Mouse (Mus musculus) embryonic facial prominence, embryonic 13.5 days (tissue): ENCODE data around the gene Tmem117. TPM values are rescaled to one million over a fixed set of nuclear protein-coding genes. Genes with fewer than 3 reads are reported as not detected.
A peak's percentile ranks its signal among the peaks of the same experiment; 100 is the strongest.

Experiments
- ATAC-seq: fragments of 200-750 bp; cut with Nextera tagmentation; 2 replicates; pipeline ENCODE4 v1.8.0; 2017; ENCODE audit warnings: low read depth; ENCODE audit not compliant: insufficient number of reproducible peaks, insufficient read depth, low FRiP score, low TSS enrichment
- H3K27ac ChIP-seq: fragments of 300-500 bp; sonication (generic); 2 replicates; pipeline ENCODE4 v1.5.1; 2015; ENCODE audit warnings: moderate library complexity, mild to moderate bottlenecking, inconsistent platforms
- H3K27me3 ChIP-seq: fragments of 300-500 bp; sonication (generic); 2 replicates; pipeline ENCODE4 v1.6.1; 2015; ENCODE audit warnings: mild to moderate bottlenecking, inconsistent platforms
- H3K36me3 ChIP-seq: fragments of 300-500 bp; sonication (generic); 2 replicates; pipeline ENCODE4 v1.6.1; 2015; ENCODE audit warnings: mild to moderate bottlenecking, inconsistent platforms
- H3K4me1 ChIP-seq: fragments of 300-500 bp; sonication (generic); 2 replicates; pipeline ENCODE4 v1.6.1; 2015; ENCODE audit warnings: inconsistent platforms
- H3K4me2 ChIP-seq: fragments of 300-500 bp; sonication (generic); 2 replicates; pipeline ENCODE4 v1.6.1; 2015; ENCODE audit warnings: moderate library complexity, mild to moderate bottlenecking, inconsistent platforms
- H3K4me3 ChIP-seq: fragments of 300-500 bp; sonication (generic); 2 replicates; pipeline ENCODE4 v1.5.1; 2015; ENCODE audit warnings: mild to moderate bottlenecking, inconsistent platforms
- H3K9ac ChIP-seq: fragments of 300-500 bp; sonication (generic); 2 replicates; pipeline ENCODE4 v1.6.1; 2015; ENCODE audit warnings: mild to moderate bottlenecking, inconsistent platforms
- H3K9me3 ChIP-seq: fragments of 300-500 bp; sonication (generic); 2 replicates; pipeline ENCODE4 v1.6.1; 2016; ENCODE audit warnings: inconsistent platforms
- WGBS: fragments of 180-500 bp; shearing (Covaris S2); methylation state at CpG from one replicate; pipeline ENCODE4 v1.1.7; 2015; ENCODE audit warnings: mixed read lengths; 5-methylcytosine and 5-hydroxymethylcytosine counted together
- polyA plus RNA-seq: library from polyadenylated mRNA; unstranded; fragments of >200 nt; fragmentation: Nextera tagmentation; extraction: Ambion mirVana; gene quantifications from 2 replicates; pipeline ENCODE4 v1.2.1, GENCODE M21; 2015

Gene Tmem117
- polyA plus RNA-seq, 1 experiment from 2014 or later, result 5.0 TPM

GRCm38 (mm10) chr15:94649071-94649765, 20.2 kb downstream of the Tmem117 start:
- Histone ChIP-seq H3K4me3 (no peak overlapping the region), H3K36me3 (no peaks in the 10 kb centered on the region), H3K4me1 (peaks cover 10% of the 10 kb centered on the region; the same call in 1 of the 2 replicates), H3K27ac (no peak overlapping the region), H3K27me3 (peaks cover 5% of the 10 kb centered on the region; the same call in 1 of the 2 replicates), H3K4me2 (no peak overlapping the region), H3K9me3 (no peaks in the 10 kb centered on the region), H3K9ac (no peak overlapping the region)
- no peak for ATAC-seq
- WGBS, result 59% methylated on average over 17 of the region's 17 CpGs

- Histone ChIP-seq H3K27ac (no peak overlapping the region), H3K4me3 (no peak overlapping the region), H3K27me3 (peaks cover 5% of the 10 kb centered on the region; the same call in 1 of the 2 replicates), H3K4me1 (peaks cover 10% of the 10 kb centered on the region; the same call in 1 of the 2 replicates), H3K4me2 (no peak overlapping the region), H3K9me3 (no peaks in the 10 kb centered on the region), H3K9ac (no peak overlapping the region), H3K36me3 (no peaks in the 10 kb centered on the region)
- 66% methylated on average over 13 of the region's 13 CpGs for WGBS
- no peak for ATAC-seq
Measured at GRCm38 (mm10) chr15:94649766-94650120, 20.7 kb downstream of the Tmem117 start.

- 70% methylated on average over 9 of the region's 9 CpGs for WGBS
- Histone ChIP-seq H3K9ac (no peak overlapping the region), H3K4me3 (no peak overlapping the region), H3K4me1 (peaks cover 10% of the 10 kb centered on the region; the same call in 1 of the 2 replicates), H3K36me3 (no peaks in the 10 kb centered on the region), H3K27ac (no peak overlapping the region), H3K27me3 (peaks cover 5% of the 10 kb centered on the region; the same call in 1 of the 2 replicates), H3K9me3 (no peaks in the 10 kb centered on the region), H3K4me2 (no peak overlapping the region)
- no peak for ATAC-seq
Measured at GRCm38 (mm10) chr15:94651350-94651749, 22.3 kb downstream of the Tmem117 start.

GRCm38 (mm10) chr15:94651969-94652842, 23.2 kb downstream of the Tmem117 start:
- 69% methylated on average over 13 of the region's 13 CpGs for WGBS
- H3K36me3 ChIP-seq, result no peaks in the 10 kb centered on the region

GRCm38 (mm10) chr15:94652843-94653206, 23.8 kb downstream of the Tmem117 start:
- WGBS, result 75% methylated on average over 3 of the region's 3 CpGs
- Histone ChIP-seq H3K36me3 (no peaks in the 10 kb centered on the region), H3K9ac (no peak overlapping the region), H3K27me3 (peaks cover 5% of the 10 kb centered on the region; the same call in 1 of the 2 replicates), H3K4me1 (peaks cover 20% of the 10 kb centered on the region), H3K4me2 (no peak overlapping the region), H3K27ac (no peak overlapping the region), H3K9me3 (no peaks in the 10 kb centered on the region), H3K4me3 (no peak overlapping the region)
- no peak for ATAC-seq

More at GRCm38 (mm10) chr15:94651969-94652842, 23.2 kb downstream of the Tmem117 start:
- no peak overlapping the region for H3K9ac ChIP-seq
- ATAC-seq, result no peak
- H3K27ac ChIP-seq, result no peak overlapping the region
- no peak overlapping the region for H3K4me3 ChIP-seq
- peaks cover 13% of the 10 kb centered on the region; the same call in 1 of the 2 replicates for H3K4me1 ChIP-seq
- no peaks in the 10 kb centered on the region for H3K9me3 ChIP-seq
- no peak overlapping the region for H3K4me2 ChIP-seq
- peaks cover 5% of the 10 kb centered on the region; the same call in 1 of the 2 replicates for H3K27me3 ChIP-seq

GRCm38 (mm10) chr15:94655811-94656323, 26.8 kb downstream of the Tmem117 start:
- WGBS, result 83% methylated on average over 13 of the region's 13 CpGs
- H3K36me3 ChIP-seq, result no peaks in the 10 kb centered on the region
- no peak overlapping the region for H3K4me2 ChIP-seq
- H3K27ac ChIP-seq, result no peak overlapping the region
- H3K9me3 ChIP-seq, result no peaks in the 10 kb centered on the region
- no peak for ATAC-seq
- H3K27me3 ChIP-seq, result no peaks in the 10 kb centered on the region; the same call in 1 of the 2 replicates
- no peak overlapping the region for H3K9ac ChIP-seq
- H3K4me3 ChIP-seq, result no peak overlapping the region
- H3K4me1 ChIP-seq, result peaks cover 43% of the 10 kb centered on the region

GRCm38 (mm10) chr15:94657882-94658281, 28.9 kb downstream of the Tmem117 start:
- WGBS, result 23% methylated on average over 6 of the region's 6 CpGs
- peaks cover 44% of the 10 kb centered on the region for H3K4me1 ChIP-seq
- no peaks in the 10 kb centered on the region for H3K27me3 ChIP-seq
- no peak overlapping the region for H3K4me3 ChIP-seq
- H3K4me2 ChIP-seq, result 0 out of 2 replicates have a peak overlapping the region, but pooled peaks have one; percentile 5
- peak overlapping the region; percentile 84; the same call in 1 of the 2 replicates for H3K27ac ChIP-seq
- H3K36me3 ChIP-seq, result no peaks in the 10 kb centered on the region
- no peak for ATAC-seq
- no peaks in the 10 kb centered on the region for H3K9me3 ChIP-seq
- H3K9ac ChIP-seq, result no peak overlapping the region

- Histone ChIP-seq H3K36me3 (no peaks in the 10 kb centered on the region), H3K9ac (no peak overlapping the region), H3K4me2 (no peak overlapping the region; the same call in 1 of the 2 replicates), H3K27me3 (no peaks in the 10 kb centered on the region), H3K27ac (peak overlapping the region; percentile 84), H3K9me3 (no peaks in the 10 kb centered on the region), H3K4me3 (no peak overlapping the region), H3K4me1 (peaks cover 43% of the 10 kb centered on the region)
- ATAC-seq, result 0 out of 2 replicates have a peak, but pooled peaks have one; percentile 4
- WGBS, result 43% methylated on average over 13 of the region's 13 CpGs
Measured at GRCm38 (mm10) chr15:94658392-94659111, 29.5 kb downstream of the Tmem117 start.

GRCm38 (mm10) chr15:94659112-94659437, 30.0 kb downstream of the Tmem117 start:
- Histone ChIP-seq H3K4me3 (no peak overlapping the region), H3K4me2 (peak overlapping the region; percentile 19; the same call in 1 of the 2 replicates), H3K27me3 (no peaks in the 10 kb centered on the region), H3K36me3 (no peaks in the 10 kb centered on the region), H3K27ac (peak overlapping the region; percentile 84), H3K9me3 (no peaks in the 10 kb centered on the region), H3K9ac (no peak overlapping the region), H3K4me1 (peaks cover 43% of the 10 kb centered on the region)
- WGBS, result 17% methylated on average over 6 of the region's 6 CpGs
- ATAC-seq, result peak; percentile 34; the same call in 1 of the 2 replicates

- no peaks in the 10 kb centered on the region for H3K27me3 ChIP-seq
- H3K9me3 ChIP-seq, result no peaks in the 10 kb centered on the region
- WGBS, result 50% methylated on average over 7 of the region's 7 CpGs
- no peak overlapping the region for H3K9ac ChIP-seq
- H3K36me3 ChIP-seq, result no peaks in the 10 kb centered on the region
- peak overlapping the region; percentile 48; the same call in 1 of the 2 replicates for H3K27ac ChIP-seq
- H3K4me3 ChIP-seq, result no peak overlapping the region
- H3K4me2 ChIP-seq, result no peak overlapping the region
- H3K4me1 ChIP-seq, result peaks cover 43% of the 10 kb centered on the region
- no peak for ATAC-seq
Measured at GRCm38 (mm10) chr15:94660913-94661312, 31.9 kb downstream of the Tmem117 start.

- Histone ChIP-seq H3K4me3 (no peak overlapping the region), H3K27me3 (no peaks in the 10 kb centered on the region), H3K36me3 (no peaks in the 10 kb centered on the region), H3K9me3 (no peaks in the 10 kb centered on the region), H3K27ac (no peak overlapping the region), H3K9ac (no peak overlapping the region), H3K4me2 (peak overlapping the region; percentile 24; the same call in 1 of the 2 replicates), H3K4me1 (peaks cover 43% of the 10 kb centered on the region)
- WGBS, result 18% methylated on average over 9 of the region's 9 CpGs
- no peak for ATAC-seq
Measured at GRCm38 (mm10) chr15:94661398-94661797, 32.4 kb downstream of the Tmem117 start.
